In the genomic region with DNA sequence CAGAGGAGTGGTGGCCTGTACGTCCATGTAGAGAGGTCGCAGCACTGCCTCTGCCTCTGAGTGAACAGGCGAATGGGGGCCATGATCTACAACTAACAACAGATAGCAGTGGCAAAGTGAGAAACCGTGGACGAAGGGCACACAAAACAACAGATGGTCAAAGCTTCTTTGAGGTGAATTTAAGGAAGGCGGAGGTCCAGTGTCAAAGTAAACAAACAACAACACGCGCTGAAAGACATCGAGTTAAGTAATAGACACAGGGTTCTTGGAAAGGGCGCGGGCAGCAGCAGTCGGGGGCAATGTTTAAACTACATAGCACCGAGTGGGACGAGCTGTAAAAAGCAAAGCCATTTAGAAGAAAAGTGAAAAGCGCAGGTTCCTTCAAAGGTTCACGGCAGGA, we compare ENCODE assay signal across 8 mouse cellular contexts. TPM values are rescaled to one million over a fixed set of nuclear protein-coding genes. Genes with fewer than 3 reads are reported as not detected.
A peak's percentile ranks its signal among the peaks of the same experiment; 100 is the strongest.
DNase-seq lines count a peak whose midpoint lies in the region; ATAC-seq and TF ChIP-seq lines count a peak whose summit lies in the region.

No protein-coding gene starts in this region.

- peak overlapping the region; percentile 94 for H3K9ac ChIP-seq in heart, embryonic 16.5 days (ENCODE audit: low read length)
- peak overlapping the region; percentile 71 for H3K9ac ChIP-seq in heart, postnatal 0 days (replicated peaks; ENCODE audit: low read depth, low read length)

- peaks cover 9% of the 10 kb centered on the region; the same call in 1 of the 2 replicates for H3K4me1 ChIP-seq in heart, embryonic 16.5 days (ENCODE audit: control insufficient read depth, insufficient read depth, low read length)
- H3K4me1 ChIP-seq in bone marrow macrophage, adult 2 months (ENCODE audit: control insufficient read depth, insufficient read depth, low read length) = peaks cover 9% of the 10 kb centered on the region
- peaks cover 4% of the 10 kb centered on the region; the same call in 1 of the 2 replicates for H3K4me1 ChIP-seq in heart, postnatal 0 days (ENCODE audit: control insufficient read depth, insufficient read depth)

- H3K27me3 ChIP-seq in heart, embryonic 16.5 days (ENCODE audit: control insufficient read depth, insufficient read depth, low read length) = no peaks in the 10 kb centered on the region
- no peaks in the 10 kb centered on the region for H3K27me3 ChIP-seq in heart, postnatal 0 days (ENCODE audit: control insufficient read depth, insufficient read depth, low read length)

- DNase-seq in heart, adult 11 months = no peak
- DNase-seq in heart, postnatal 0 days (ENCODE audit: low spot score) = no peak
- DNase-seq in urinary bladder, postnatal 14 days (ENCODE audit: low spot score) = no peak
- no peak for DNase-seq in left cerebral cortex, postnatal 14 days (ENCODE audit: low spot score in 2 of 2)
- DNase-seq in cerebellum, adult 8-10 months = no peak

- TF ChIP-seq CTCF in bone marrow macrophage, adult 2 months (IDR thresholded peaks at IDR 0.05; ENCODE audit: low read depth, low read length) = no peak
- TF ChIP-seq CTCF in heart, postnatal 0 days (IDR thresholded peaks at IDR 0.05; ENCODE audit: low read depth) = no peak

- H3K27ac ChIP-seq in heart, embryonic 16.5 days (ENCODE audit: low read length) = peak overlapping the region; percentile 96
- no peak overlapping the region for H3K27ac ChIP-seq in bone marrow macrophage, adult 2 months (ENCODE audit: insufficient read depth, low read depth, low read length)
- peak overlapping the region; percentile 91 for H3K27ac ChIP-seq in heart, postnatal 0 days (ENCODE audit: low read depth)
- peak overlapping the region; percentile 28; the same call in 1 of the 2 replicates for H3K27ac ChIP-seq in macrophage

- intact Hi-C loops in left cerebral cortex, postnatal 14 days (cut with DNase I) = loop anchor here (5.0 kb wide), 1 partner anchor 181 kb away; no protein-coding TSS in a partner anchor

- TF ChIP-seq EP300 in heart, postnatal 0 days (IDR thresholded peaks at IDR 0.05; ENCODE audit: low read depth) = no peak

- H3K4me3 ChIP-seq in heart, embryonic 16.5 days (ENCODE audit: low read length) = peak overlapping the region; percentile 87
- H3K4me3 ChIP-seq in bone marrow macrophage, adult 2 months (ENCODE audit: insufficient read depth, low read length) = peak overlapping the region; percentile 76
- H3K4me3 ChIP-seq in heart, postnatal 0 days (ENCODE audit: low read depth, low read length) = peak overlapping the region; percentile 60
- H3K4me3 ChIP-seq in macrophage (ENCODE audit: inconsistent target) = peak overlapping the region; percentile 89

- under 1% methylated on average over 16 of the region's 16 CpGs for WGBS in heart, embryonic 16.5 days
- 2% methylated on average over 16 of the region's 16 CpGs for WGBS in heart, postnatal 0 days
- 8% methylated on average over 16 of the region's 16 CpGs for WGBS in macrophage (ENCODE audit: missing documents)

- no peaks in the 10 kb centered on the region for H3K9me3 ChIP-seq in heart, embryonic 16.5 days (replicated peaks; ENCODE audit: control insufficient read depth, low read length)
- no peaks in the 10 kb centered on the region for H3K9me3 ChIP-seq in heart, postnatal 0 days (replicated peaks; ENCODE audit: control insufficient read depth, low read length)

- peak overlapping the region; percentile 73 for H3K4me2 ChIP-seq in heart, embryonic 16.5 days (ENCODE audit: low read depth, low read length)
- H3K4me2 ChIP-seq in heart, postnatal 0 days (ENCODE audit: low read depth, low read length) = peak overlapping the region; percentile 73

- H3K79me2 ChIP-seq in macrophage (ENCODE audit: inconsistent target) = peaks cover 18% of the 10 kb centered on the region

- TF ChIP-seq POLR2A in bone marrow macrophage, adult 2 months (IDR thresholded peaks at IDR 0.05; ENCODE audit: borderline replicate concordance, low read depth, low read length) = no peak

- peaks cover 9% of the 10 kb centered on the region for H3K36me3 ChIP-seq in heart, embryonic 16.5 days (ENCODE audit: control insufficient read depth, insufficient read depth)
- H3K36me3 ChIP-seq in heart, postnatal 0 days (replicated peaks; ENCODE audit: control insufficient read depth, insufficient read depth, low read length) = peaks cover 49% of the 10 kb centered on the region
- peaks cover 12% of the 10 kb centered on the region for H3K36me3 ChIP-seq in macrophage (ENCODE audit: inconsistent target)

- ATAC-seq in heart, embryonic 16.5 days (replicated peaks; ENCODE audit: extremely low read depth, insufficient read depth, low FRiP score) = no peak
- ATAC-seq in heart, postnatal 0 days (ENCODE audit: insufficient read depth, low read depth) = peak; percentile 1; the same call in 1 of the 2 replicates

RNA-seq across cellular contexts. Expression of a gene that starts 0.5 kb away (rescaled TPM):
- polyA plus RNA-seq in heart, embryonic 16.5 days (2015; fragmentation: Nextera tagmentation; extraction: Ambion mirVana) = 338 and 361 TPM in 2 replicates
- polyA plus RNA-seq in bone marrow macrophage, adult 2 months (2012; ENCODE audit: insufficient read depth, insufficient read length, missing spikeins) = 115 and 116 TPM in 2 replicates
- 113 and 154 TPM in 2 replicates for total RNA-seq in heart, postnatal 0 days (2014; rRNA removed; ENCODE audit: low replicate concordance)
- polyA plus RNA-seq in heart, postnatal 0 days (2015; fragmentation: Nextera tagmentation; extraction: Ambion mirVana) = 607 and 610 TPM in 2 replicates
- 10 to 100 TPM in 1 of 26 experiments, 1 to 10 TPM in 19, not detected in 6; 1.9 to 20.1 (median 4.0) TPM for total RNA-seq in macrophage (2018; cell fraction: chromatin; rRNA removed)
- total RNA-seq in macrophage (2018; cell fraction: cytosol; rRNA removed) = 100 to 1,000 TPM in 13 of 26 experiments, 10 to 100 TPM in 13; 55.6 to 146 (median 91.7) TPM
- total RNA-seq in macrophage (2018; cell fraction: nucleus; rRNA removed) = 10 to 100 TPM in 24 of 26 experiments, 1 to 10 TPM in 2; 7.6 to 44.5 (median 19.3) TPM
- polyA plus RNA-seq in macrophage (2018) = 73.4 to 124 TPM (median 123 TPM) in 3 replicates
- 100 to 1,000 TPM; 183 to 205 TPM for total RNA-seq in left cerebral cortex, postnatal 14 days (2021)

RNA-seq across cellular contexts. Expression of a gene that starts 0.6 kb away (rescaled TPM):
- polyA plus RNA-seq in heart, embryonic 16.5 days (2015; fragmentation: Nextera tagmentation; extraction: Ambion mirVana) = 70.3 and 75.0 TPM in 2 replicates
- polyA plus RNA-seq in bone marrow macrophage, adult 2 months (2012; ENCODE audit: insufficient read depth, insufficient read length, missing spikeins) = 42.4 and 43.4 TPM in 2 replicates
- total RNA-seq in heart, postnatal 0 days (2014; rRNA removed; ENCODE audit: low replicate concordance) = 104 and 106 TPM in 2 replicates
- 71.4 and 75.1 TPM in 2 replicates for polyA plus RNA-seq in heart, postnatal 0 days (2015; fragmentation: Nextera tagmentation; extraction: Ambion mirVana)
- total RNA-seq in macrophage (2018; cell fraction: chromatin; rRNA removed) = 10 to 100 TPM in 21 of 26 experiments, 1 to 10 TPM in 5; 8.7 to 56.2 (median 30.2) TPM
- total RNA-seq in macrophage (2018; cell fraction: cytosol; rRNA removed) = 10 to 100 TPM; 20.5 to 31.6 (median 26.0) TPM
- total RNA-seq in macrophage (2018; cell fraction: nucleus; rRNA removed) = 10 to 100 TPM in 25 of 26 experiments, 1 to 10 TPM in 1; 8.2 to 39.3 (median 21.9) TPM
- polyA plus RNA-seq in macrophage (2018) = 18.6 to 31.0 TPM (median 24.7 TPM) in 3 replicates
- 10 to 100 TPM; 35.3 to 37.1 TPM for total RNA-seq in left cerebral cortex, postnatal 14 days (2021)

RNA-seq across cellular contexts. Expression of a gene that starts 16.5 kb away (rescaled TPM):
- polyA plus RNA-seq in heart, embryonic 16.5 days (2015; fragmentation: Nextera tagmentation; extraction: Ambion mirVana) = 10.8 and 14.1 TPM in 2 replicates
- 9.0 and 12.0 TPM in 2 replicates for polyA plus RNA-seq in bone marrow macrophage, adult 2 months (2012; ENCODE audit: insufficient read depth, insufficient read length, missing spikeins)
- total RNA-seq in heart, postnatal 0 days (2014; rRNA removed; ENCODE audit: low replicate concordance) = 25.7 and 36.5 TPM in 2 replicates
- polyA plus RNA-seq in heart, postnatal 0 days (2015; fragmentation: Nextera tagmentation; extraction: Ambion mirVana) = 4.1 and 6.2 TPM in 2 replicates
- total RNA-seq in macrophage (2018; cell fraction: chromatin; rRNA removed) = 10 to 100 TPM in 9 of 26 experiments, 1 to 10 TPM in 17; 2.0 to 18.0 (median 8.1) TPM
- total RNA-seq in macrophage (2018; cell fraction: cytosol; rRNA removed) = 10 to 100 TPM in 7 of 26 experiments, 1 to 10 TPM in 19; 5.8 to 19.7 (median 8.8) TPM
- total RNA-seq in macrophage (2018; cell fraction: nucleus; rRNA removed) = 10 to 100 TPM in 1 of 26 experiments, 1 to 10 TPM in 25; 1.7 to 15.0 (median 5.8) TPM
- 6.1 to 13.9 TPM (median 8.1 TPM) in 3 replicates for polyA plus RNA-seq in macrophage (2018)
- 10 to 100 TPM; 19.6 to 26.7 TPM for total RNA-seq in left cerebral cortex, postnatal 14 days (2021)

RNA-seq across cellular contexts. Expression of a gene that starts 31.6 kb away (rescaled TPM):
- 17.7 and 20.7 TPM in 2 replicates for polyA plus RNA-seq in heart, embryonic 16.5 days (2015; fragmentation: Nextera tagmentation; extraction: Ambion mirVana)
- 12.2 and 14.0 TPM in 2 replicates for polyA plus RNA-seq in bone marrow macrophage, adult 2 months (2012; ENCODE audit: insufficient read depth, insufficient read length, missing spikeins)
- 33.2 and 35.0 TPM in 2 replicates for total RNA-seq in heart, postnatal 0 days (2014; rRNA removed; ENCODE audit: low replicate concordance)
- 8.8 and 9.5 TPM in 2 replicates for polyA plus RNA-seq in heart, postnatal 0 days (2015; fragmentation: Nextera tagmentation; extraction: Ambion mirVana)
- total RNA-seq in macrophage (2018; cell fraction: chromatin; rRNA removed) = 10 to 100 TPM; 23.9 to 65.7 (median 40.6) TPM
- total RNA-seq in macrophage (2018; cell fraction: cytosol; rRNA removed) = 10 to 100 TPM in 20 of 26 experiments, 1 to 10 TPM in 6; 7.5 to 28.0 (median 13.2) TPM
- total RNA-seq in macrophage (2018; cell fraction: nucleus; rRNA removed) = 10 to 100 TPM; 14.4 to 52.5 (median 23.9) TPM
- 7.2 to 20.5 TPM (median 8.4 TPM) in 3 replicates for polyA plus RNA-seq in macrophage (2018)
- total RNA-seq in left cerebral cortex, postnatal 14 days (2021) = 10 to 100 TPM; 25.5 to 30.2 TPM

RNA-seq across cellular contexts. Expression of a gene that starts 31.6 kb away (rescaled TPM):
- polyA plus RNA-seq in heart, embryonic 16.5 days (2015; fragmentation: Nextera tagmentation; extraction: Ambion mirVana) = 27.9 and 29.2 TPM in 2 replicates
- polyA plus RNA-seq in bone marrow macrophage, adult 2 months (2012; ENCODE audit: insufficient read depth, insufficient read length, missing spikeins) = 36.0 and 40.9 TPM in 2 replicates
- total RNA-seq in heart, postnatal 0 days (2014; rRNA removed; ENCODE audit: low replicate concordance) = 47.5 and 55.5 TPM in 2 replicates
- polyA plus RNA-seq in heart, postnatal 0 days (2015; fragmentation: Nextera tagmentation; extraction: Ambion mirVana) = 18.3 and 18.6 TPM in 2 replicates
- total RNA-seq in macrophage (2018; cell fraction: chromatin; rRNA removed) = 10 to 100 TPM; 13.3 to 75.6 (median 39.1) TPM
- total RNA-seq in macrophage (2018; cell fraction: cytosol; rRNA removed) = 10 to 100 TPM in 25 of 26 experiments, 1 to 10 TPM in 1; 8.8 to 36.0 (median 20.0) TPM
- 10 to 100 TPM in 24 of 26 experiments, 1 to 10 TPM in 2; 6.7 to 45.3 (median 27.3) TPM for total RNA-seq in macrophage (2018; cell fraction: nucleus; rRNA removed)
- 7.4 to 25.3 TPM (median 17.9 TPM) in 3 replicates for polyA plus RNA-seq in macrophage (2018)
- total RNA-seq in left cerebral cortex, postnatal 14 days (2021) = 10 to 100 TPM; 24.0 to 26.0 TPM
